Mouse (Mus musculus) intestine, postnatal 0 days (tissue): Measurements from ENCODE around the gene Ska3. TPM values are rescaled to one million over a fixed set of nuclear protein-coding genes. Genes with fewer than 3 reads are reported as not detected.

Source experiments
- ATAC-seq: fragments of 200-750 bp; cut with Nextera tagmentation; 2 replicates; pipeline ENCODE4 v1.8.0; 2017; ENCODE audit warnings: mild to moderate bottlenecking, moderate TSS enrichment, moderate library complexity
- H3K27ac ChIP-seq: fragments of 300-500 bp; sonication (generic); 2 replicates; pipeline ENCODE4 v1.5.1; 2014; ENCODE audit warnings: mild to moderate bottlenecking, low read depth, low read length, moderate library complexity
- H3K27me3 ChIP-seq: fragments of 300-500 bp; sonication (generic); replicated peaks from 2 replicates; pipeline ENCODE4 v1.6.1; 2014; ENCODE audit warnings: low read length, mixed read lengths; ENCODE audit not compliant: control insufficient read depth, insufficient read depth
- H3K36me3 ChIP-seq: fragments of 300-500 bp; sonication (generic); 2 replicates; pipeline ENCODE4 v1.6.1; 2014; ENCODE audit warnings: mild to moderate bottlenecking, moderate library complexity; ENCODE audit not compliant: control insufficient read depth, insufficient read depth
- H3K4me1 ChIP-seq: fragments of 300-500 bp; sonication (generic); replicated peaks from 2 replicates; pipeline ENCODE4 v1.6.1; 2014; ENCODE audit warnings: antibody characterized with exemption, low read length, mixed read lengths; ENCODE audit not compliant: control insufficient read depth, insufficient read depth
- H3K4me2 ChIP-seq: fragments of 300-500 bp; sonication (generic); replicated peaks from 2 replicates; pipeline ENCODE4 v1.6.1; 2014; ENCODE audit warnings: low read depth, mild to moderate bottlenecking, moderate library complexity
- H3K4me3 ChIP-seq: fragments of 300-500 bp; sonication (generic); 2 replicates; pipeline ENCODE4 v1.5.1; 2014; ENCODE audit warnings: low read depth, low read length
- H3K9ac ChIP-seq: fragments of 300-500 bp; sonication (generic); 2 replicates; pipeline ENCODE4 v1.6.1; 2014; ENCODE audit warnings: mild to moderate bottlenecking, low read depth, low read length
- H3K9me3 ChIP-seq: fragments of 300-500 bp; sonication (generic); 2 replicates; pipeline ENCODE4 v1.6.1; 2016; ENCODE audit warnings: mixed run types; ENCODE audit not compliant: control insufficient read depth
- CTCF ChIP-seq: sonication (generic); IDR thresholded peaks from 2 replicates; pipeline ENCODE4 v1.5.1; 2016; ENCODE audit warnings: low read depth, mild to moderate bottlenecking, control low read depth, antibody characterized with exemption, moderate library complexity
- WGBS: fragments of 180-500 bp; shearing (Covaris S2); extraction: QIAGEN DNeasy Blood & Tissue Kit; methylation state at CpG from one replicate; pipeline ENCODE4 v1.1.7; 2014; 5-methylcytosine and 5-hydroxymethylcytosine counted together
- polyA plus RNA-seq: library from polyadenylated mRNA; unstranded; fragments of >200 nt; fragmentation: Nextera tagmentation; extraction: Ambion mirVana; gene quantifications from 2 replicates; pipeline ENCODE4 v1.2.1, GENCODE M21; 2015

The Ska3 gene
- 5.3 and 5.8 TPM in 2 replicates for polyA plus RNA-seq

DNA sequence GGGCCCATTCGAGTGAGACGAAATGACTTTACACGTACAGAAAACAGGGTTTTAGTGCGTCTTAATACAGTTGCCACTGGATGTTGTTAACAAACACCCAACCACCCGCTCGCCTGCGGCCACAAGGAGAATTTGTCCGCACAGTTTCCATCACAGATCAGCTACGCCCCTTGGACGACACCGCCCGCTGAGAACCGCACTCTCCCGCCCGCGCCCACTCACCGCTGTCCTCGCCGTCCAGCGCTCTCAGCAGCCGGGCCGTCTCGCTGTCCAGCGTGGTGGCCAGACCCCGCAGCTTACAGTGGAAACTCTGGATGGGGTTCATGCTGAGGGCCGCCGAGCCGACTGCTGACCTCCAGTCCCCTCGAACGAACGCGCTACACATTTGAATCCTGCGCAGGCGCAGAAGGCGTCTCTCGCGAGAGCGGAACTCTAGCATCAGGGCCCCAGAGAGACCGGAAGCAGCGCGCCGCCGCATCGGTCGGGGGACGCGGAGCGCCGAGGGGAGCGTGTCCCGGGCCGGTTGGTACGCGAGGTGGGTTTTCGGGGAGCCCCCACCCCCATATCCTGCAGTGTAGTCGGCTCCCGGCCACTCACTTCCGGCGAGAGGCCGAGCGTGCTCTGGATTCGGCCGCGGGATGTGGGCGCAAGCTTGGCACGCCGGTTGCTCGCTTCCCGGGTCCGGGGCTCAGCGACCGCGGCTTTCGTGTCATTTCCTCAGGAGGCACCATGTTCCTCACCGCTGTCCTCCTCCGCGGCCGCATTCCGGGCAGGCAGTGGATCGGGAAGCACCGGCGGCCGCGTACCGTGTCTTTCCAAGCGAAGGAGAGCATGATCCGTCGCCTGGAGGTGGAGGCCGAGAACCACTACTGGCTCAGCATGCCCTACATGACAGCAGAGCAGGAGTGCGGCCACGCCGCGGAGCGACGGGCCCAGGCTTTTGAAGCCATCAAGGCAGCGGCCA, at the start of gene Ska3, which contains the start of gene Mrpl57:
Gene Ska3 (minus strand): TSS at position 398 of the 964 bp plus-strand sequence.
Gene Mrpl57 (plus strand): TSS at position 447 of the 964 bp plus-strand sequence.
- H3K27me3 ChIP-seq = no peaks in the 10 kb centered on the region
- peak within 1 kb of the TSS; percentile 68 for H3K4me3 ChIP-seq
- H3K9ac ChIP-seq = peak within 1 kb of the TSS; percentile 70
- peak; percentile 91 for ATAC-seq
- WGBS = under 1% methylated on average over 96 of the region's 96 CpGs
- H3K9me3 ChIP-seq = no peaks in the 10 kb centered on the region
- H3K4me1 ChIP-seq = no peaks in the 10 kb centered on the region; the same call in 1 of the 2 replicates
- H3K36me3 ChIP-seq = peaks cover 12% of the 10 kb centered on the region; the same call in 1 of the 2 replicates
- peak within 1 kb of the TSS; percentile 88 for H3K27ac ChIP-seq
- peak; percentile 41 for TF ChIP-seq CTCF
- H3K4me2 ChIP-seq = peak within 1 kb of the TSS; percentile 68

DNA sequence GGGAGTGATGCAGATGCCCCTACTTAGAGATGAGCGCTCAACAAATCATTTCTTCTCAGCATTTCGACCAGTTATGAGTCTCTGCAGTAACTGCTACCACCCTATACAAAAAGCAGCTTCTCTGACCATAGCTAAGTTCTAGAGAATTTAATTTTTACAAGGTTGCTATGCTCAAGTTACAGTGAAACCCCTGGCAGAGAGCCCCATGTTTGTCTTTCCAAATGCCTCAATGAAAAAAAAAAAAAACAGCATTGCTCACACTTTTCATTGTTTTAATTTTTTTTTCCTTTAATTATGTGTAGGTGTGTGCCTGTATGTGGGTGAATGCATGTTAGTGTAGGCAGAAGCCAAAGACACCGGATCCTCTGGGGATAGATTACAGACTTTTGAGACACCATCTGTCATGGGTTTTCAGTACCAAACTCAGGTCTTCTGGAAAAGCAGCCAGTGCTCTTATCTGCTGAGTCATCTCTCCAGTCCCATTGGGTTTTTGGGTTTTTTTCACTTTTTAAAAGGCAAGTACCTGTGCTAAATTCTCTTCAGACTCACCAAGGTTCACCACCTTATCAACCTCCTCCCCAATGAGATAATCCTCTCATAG, 40.8 kb upstream of the Ska3 start:
- Histone ChIP-seq H3K27me3 (no peaks in the 10 kb centered on the region), H3K9ac (no peak overlapping the region), H3K9me3 (no peaks in the 10 kb centered on the region), H3K4me1 (no peaks in the 10 kb centered on the region), H3K4me3 (no peak overlapping the region), H3K4me2 (no peak overlapping the region), H3K36me3 (peaks cover 18% of the 10 kb centered on the region), H3K27ac (no peak overlapping the region)
- 95% methylated on average over 3 of the region's 3 CpGs for WGBS
- no peak for TF ChIP-seq CTCF
- no peak for ATAC-seq

DNA sequence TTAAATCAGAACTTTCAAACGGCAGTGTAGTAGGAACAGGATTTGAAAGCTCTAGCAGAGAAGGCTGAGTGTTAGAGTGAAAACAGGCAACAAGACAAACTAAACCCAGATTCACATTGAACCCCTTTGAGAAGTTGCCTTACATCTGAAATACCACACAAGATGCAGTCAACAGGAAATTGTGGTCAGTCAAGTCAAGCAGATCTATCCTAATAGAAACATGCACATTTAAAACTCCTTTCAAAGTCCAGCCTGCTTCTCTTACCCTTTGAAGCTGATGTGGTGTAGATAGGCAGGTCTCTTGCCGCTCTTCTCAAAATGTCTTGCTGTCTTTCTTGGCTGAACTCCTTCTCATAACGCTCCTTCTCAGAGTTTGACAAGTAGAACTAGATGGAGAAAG, 39.3 kb upstream of the Ska3 start:
- 91% methylated on average over 3 of the region's 3 CpGs for WGBS
- no peak overlapping the region for H3K9ac ChIP-seq
- H3K27ac ChIP-seq = no peak overlapping the region
- no peak overlapping the region for H3K4me2 ChIP-seq
- H3K27me3 ChIP-seq = no peaks in the 10 kb centered on the region
- H3K36me3 ChIP-seq = peaks cover 18% of the 10 kb centered on the region
- TF ChIP-seq CTCF = no peak
- H3K4me1 ChIP-seq = no peaks in the 10 kb centered on the region
- no peak for ATAC-seq
- H3K4me3 ChIP-seq = no peak overlapping the region
- H3K9me3 ChIP-seq = no peaks in the 10 kb centered on the region

DNA sequence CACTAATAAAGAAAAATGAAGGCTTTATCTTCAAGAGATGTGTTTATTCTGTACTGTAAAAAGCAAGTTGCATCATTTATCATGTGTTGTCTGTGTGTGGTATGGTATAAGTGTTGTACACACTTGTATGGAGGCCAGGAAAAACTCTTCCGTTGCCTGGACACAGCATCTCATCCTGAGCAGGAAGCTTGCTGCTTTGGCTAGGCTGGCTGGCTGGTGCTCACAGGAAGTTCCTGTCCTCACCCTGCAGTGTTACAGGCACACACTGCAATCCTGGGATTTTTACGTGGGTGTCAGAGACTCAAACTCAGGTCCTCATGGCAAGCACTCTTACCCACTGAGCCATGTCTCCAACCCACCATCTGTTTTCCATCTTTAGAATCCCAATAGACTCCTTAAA, 37.1 kb upstream of the Ska3 start:
- Histone ChIP-seq H3K27ac (no peak overlapping the region), H3K9me3 (no peaks in the 10 kb centered on the region), H3K4me1 (no peaks in the 10 kb centered on the region), H3K9ac (no peak overlapping the region), H3K27me3 (no peaks in the 10 kb centered on the region), H3K4me2 (no peak overlapping the region), H3K36me3 (peaks cover 15% of the 10 kb centered on the region), H3K4me3 (no peak overlapping the region)
- ATAC-seq = no peak
- no peak for TF ChIP-seq CTCF
- WGBS = 78% methylated on average over 2 of the region's 2 CpGs

DNA sequence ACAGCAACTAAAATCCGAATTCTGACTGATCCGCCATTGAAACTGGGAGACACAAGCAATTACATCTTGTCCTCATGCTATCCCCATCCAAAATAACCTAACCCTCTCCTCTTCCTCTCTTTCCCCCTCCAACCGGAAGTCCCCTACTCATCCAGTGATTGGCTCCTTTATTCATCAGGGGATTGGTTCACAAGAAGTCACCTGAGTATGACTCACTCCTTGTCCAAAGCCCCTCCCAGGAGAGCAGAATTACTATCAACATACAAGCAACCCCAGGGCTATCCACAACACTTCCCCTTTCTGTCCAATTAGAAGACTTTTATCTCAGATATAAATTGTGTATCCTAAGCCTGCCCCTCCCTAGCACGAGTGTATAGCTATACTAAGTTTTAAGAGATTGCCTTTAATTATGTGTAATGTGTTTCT, 36.0 kb upstream of the Ska3 start:
- Histone ChIP-seq H3K36me3 (peaks cover 15% of the 10 kb centered on the region), H3K9ac (no peak overlapping the region), H3K27me3 (no peaks in the 10 kb centered on the region), H3K4me2 (no peak overlapping the region), H3K4me1 (no peaks in the 10 kb centered on the region), H3K27ac (no peak overlapping the region), H3K4me3 (no peak overlapping the region), H3K9me3 (no peaks in the 10 kb centered on the region)
- ATAC-seq = no peak
- no peak for TF ChIP-seq CTCF
- WGBS = 87% methylated on average over 4 of the region's 4 CpGs

DNA sequence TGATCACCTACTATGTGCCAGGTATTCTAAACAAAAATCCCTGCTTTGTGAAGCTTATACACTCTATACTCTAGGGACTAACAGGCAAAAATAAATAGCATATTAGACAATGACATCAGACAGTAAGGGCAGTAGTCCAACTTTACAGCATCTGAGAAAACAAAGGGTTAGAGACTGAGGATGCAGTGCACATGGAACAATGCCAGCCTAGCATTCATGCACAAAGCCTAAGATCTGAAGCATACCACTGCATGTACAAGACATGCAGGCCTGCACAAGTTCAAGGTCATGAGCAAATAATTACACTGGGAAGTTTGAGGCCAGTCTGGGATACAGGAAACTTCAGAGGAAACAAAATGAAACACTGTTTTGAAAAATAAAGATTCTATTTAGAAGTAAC, 33.5 kb upstream of the Ska3 start:
- H3K27me3 ChIP-seq = no peaks in the 10 kb centered on the region
- H3K4me2 ChIP-seq = no peak overlapping the region
- no peak for ATAC-seq
- H3K36me3 ChIP-seq = peaks cover 8% of the 10 kb centered on the region
- H3K9ac ChIP-seq = no peak overlapping the region
- no peak overlapping the region for H3K4me3 ChIP-seq
- H3K4me1 ChIP-seq = no peaks in the 10 kb centered on the region
- no peaks in the 10 kb centered on the region for H3K9me3 ChIP-seq
- H3K27ac ChIP-seq = no peak overlapping the region
- no peak for TF ChIP-seq CTCF
